Mouse (Mus musculus): ENCODE results near the gene Dap3.
"Not testable (repeated sequence)": the region's sequence is repeated elsewhere in the genome, so short reads cannot be mapped to it uniquely, and the experiment has no call there.

The Dap3 gene
- long read RNA-seq, experiment 1, full-length matches to known transcripts: 59 of 81 reads
- long read RNA-seq, experiment 1, partial matches to known transcripts: 6 of 81 reads
- long read RNA-seq, experiment 1, other reads (novel, unspliced or antisense): 16 of 81 reads
- long read RNA-seq, experiment 2, full-length matches to known transcripts: 82 of 100 reads
- long read RNA-seq, experiment 2, partial matches to known transcripts: 9 of 100 reads
- long read RNA-seq, experiment 2, other reads (novel, unspliced or antisense): 9 of 100 reads

GRCm38 (mm10) chr3:88950576-88951326, at the start of gene Dap3, which contains the start of gene Ash1l:
Dap3 (minus strand) TSS chr3:88951181.
Ash1l (plus strand) TSS chr3:88950622.
- intact Hi-C loops (cut with DNase I): no loop called here

- intact Hi-C loops (cut with DNase I): loop anchor here (5.0 kb wide), 1 partner anchor 50 kb away; no protein-coding TSS in a partner anchor
Observed at GRCm38 (mm10) chr3:88992793-88993192, 41.8 kb upstream of the Dap3 start.

- intact Hi-C loops (cut with DNase I): loop anchor here (5.0 kb wide), 1 partner anchor 37 kb away; no protein-coding TSS in a partner anchor
Observed at GRCm38 (mm10) chr3:88983921-88984381, 33.0 kb upstream of the Dap3 start.

GRCm38 (mm10) chr3:88981206-88982010, 30.4 kb upstream of the Dap3 start:
- intact Hi-C loops (cut with DNase I): loop anchor here (5.0 kb wide), 1 partner anchor 34 kb away; no protein-coding TSS in a partner anchor

GRCm38 (mm10) chr3:88975012-88975411, 24.0 kb upstream of the Dap3 start:
- intact Hi-C loops (cut with DNase I): no loop called here

GRCm38 (mm10) chr3:88963211-88963610, 12.2 kb upstream of the Dap3 start:
- intact Hi-C loops (cut with DNase I): not testable (repeated sequence)

GRCm38 (mm10) chr3:88953736-88954135, 2.8 kb upstream of the Dap3 start:
- intact Hi-C loops (cut with DNase I): no loop called here

- intact Hi-C loops (cut with DNase I): no loop called here
Observed at GRCm38 (mm10) chr3:88953246-88953645, 2.3 kb upstream of the Dap3 start.

- intact Hi-C loops (cut with DNase I): no loop called here
Observed at GRCm38 (mm10) chr3:88951327-88951800, 383 bp upstream of the Dap3 start.

GRCm38 (mm10) chr3:88949786-88950575, 1.0 kb downstream of the Dap3 start:
- intact Hi-C loops (cut with DNase I): loop anchor here (5.0 kb wide), 1 partner anchor 32 kb away; no protein-coding TSS in a partner anchor

GRCm38 (mm10) chr3:88944109-88944508, 6.9 kb downstream of the Dap3 start:
- intact Hi-C loops (cut with DNase I): loop anchor here (5.0 kb wide), 1 partner anchor 48 kb away; no protein-coding TSS in a partner anchor

GRCm38 (mm10) chr3:88942316-88942880, 8.6 kb downstream of the Dap3 start:
- intact Hi-C loops (cut with DNase I): loop anchor here (5.0 kb wide), 1 partner anchor 50 kb away; no protein-coding TSS in a partner anchor

- intact Hi-C loops (cut with DNase I): loop anchor here (5.0 kb wide), 2 partner anchors 53 to 93 kb away; no protein-coding TSS in a partner anchor
Observed at GRCm38 (mm10) chr3:88939749-88940148, 11.2 kb downstream of the Dap3 start.

GRCm38 (mm10) chr3:88939071-88939470, 11.9 kb downstream of the Dap3 start:
- intact Hi-C loops (cut with DNase I): loop anchor here (5.0 kb wide), 1 partner anchor 93 kb away; no protein-coding TSS in a partner anchor

GRCm38 (mm10) chr3:88929501-88929900, 21.5 kb downstream of the Dap3 start:
- intact Hi-C loops (cut with DNase I): no loop called here

- intact Hi-C loops (cut with DNase I): no loop called here
Observed at GRCm38 (mm10) chr3:88925651-88926050, 25.3 kb downstream of the Dap3 start.

GRCm38 (mm10) chr3:88923989-88924591, 26.9 kb downstream of the Dap3 start:
- intact Hi-C loops (cut with DNase I): no loop called here

GRCm38 (mm10) chr3:88921411-88921810, 29.6 kb downstream of the Dap3 start:
- intact Hi-C loops (cut with DNase I): no loop called here

GRCm38 (mm10) chr3:88918981-88919380, 32.0 kb downstream of the Dap3 start:
- intact Hi-C loops (cut with DNase I): no loop called here

Measured in adrenal gland (tissue).